Mouse (Mus musculus): Measurements from ENCODE around the gene Itpkc. TPM values are rescaled to one million over a fixed set of nuclear protein-coding genes. Genes with fewer than 3 reads are reported as not detected.
"Not testable (repeated sequence)": the region's sequence is repeated elsewhere in the genome, so short reads cannot be mapped to it uniquely, and the experiment has no call there.

The Itpkc gene
- total and polyA plus RNA-seq, 3 experiments, result 4.0 to 8.1 (median 4.0) TPM

GRCm38 (mm10) chr7:27244088-27244487 lies 15.6 kb upstream of the Itpkc start:
- H3K4me3 ChIP-seq (replicated peaks in 1 of 3; ENCODE audit: low read depth in 2 of 3, low read length in 2 of 3, poor library complexity in 1 of 3); H3K4me2 ChIP-seq (ENCODE audit: insufficient read depth, low read depth, poor library complexity, severe bottlenecking); in situ Hi-C loops (cut with MboI; ENCODE audit: low pct_ligation_motif_present, low pct_unique_long_range_greater_than_20kb, low sequenced_read_pairs); H3K27ac ChIP-seq (ENCODE audit: insufficient read depth, low read depth); DNase-seq (ENCODE audit: extremely low read depth); H3K27me3 ChIP-seq (replicated peaks); H3K9me3 ChIP-seq (replicated peaks; ENCODE audit: low read length); H3K9ac ChIP-seq (ENCODE audit: insufficient read depth, low read depth); H3K79me2 ChIP-seq (replicated peaks; ENCODE audit: control insufficient read depth, extremely low read depth, insufficient read depth, poor library complexity, severe bottlenecking); H3K4me1 ChIP-seq (ENCODE audit: control insufficient read depth in 1 of 2, insufficient read depth in 2 of 2); dilution Hi-C loops (cut with MboI; ENCODE audit: extremely low pct_ligation_motif_present, extremely low pct_unique_long_range_greater_than_20kb, low sequenced_read_pairs): not testable (repeated sequence)
- peaks cover 63 to 73% of the 10 kb centered on the region in 2 experiments for H3K36me3 ChIP-seq (replicated peaks in 1 of 2; ENCODE audit: control insufficient read depth in 1 of 2, insufficient read depth in 1 of 2, low read length in 1 of 2)
- peak; percentile 8 to 28; a peak in 2 of 4 replicates for TF ChIP-seq CTCF (conservative IDR thresholded peaks at IDR 0.05 in 1 of 2, IDR thresholded peaks at IDR 0.05 in 1 of 2; ENCODE audit: low read depth in 2 of 2, low read length in 2 of 2)

- Histone ChIP-seq H3K36me3 (replicated peaks in 1 of 2; ENCODE audit: control insufficient read depth in 1 of 2, insufficient read depth in 1 of 2, low read length in 1 of 2) (peaks cover 66 to 79% of the 10 kb centered on the region in 2 experiments), H3K9me3 (replicated peaks; ENCODE audit: low read length) (no peaks in the 10 kb centered on the region), H3K27me3 (replicated peaks) (no peaks in the 10 kb centered on the region), H3K79me2 (replicated peaks; ENCODE audit: control insufficient read depth, extremely low read depth, insufficient read depth, poor library complexity, severe bottlenecking) (no peaks in the 10 kb centered on the region), H3K4me2 (ENCODE audit: insufficient read depth, low read depth, poor library complexity, severe bottlenecking) (no peak overlapping the region), H3K4me1 (ENCODE audit: control insufficient read depth in 1 of 2, insufficient read depth in 2 of 2) (peaks cover 0 to 7% of the 10 kb centered on the region in 2 experiments; a peak in 1 of 4 replicates), H3K9ac (ENCODE audit: insufficient read depth, low read depth) (no peak overlapping the region), H3K27ac (ENCODE audit: insufficient read depth, low read depth) (no peak overlapping the region), H3K4me3 (replicated peaks in 1 of 3; ENCODE audit: low read depth in 2 of 3, low read length in 2 of 3, poor library complexity in 1 of 3) (no peak overlapping the region)
- no peak for DNase-seq (ENCODE audit: extremely low read depth)
- dilution Hi-C loops (cut with MboI; ENCODE audit: extremely low pct_ligation_motif_present, extremely low pct_unique_long_range_greater_than_20kb, low sequenced_read_pairs) (no loop called here), in situ Hi-C loops (cut with MboI; ENCODE audit: low pct_ligation_motif_present, low pct_unique_long_range_greater_than_20kb, low sequenced_read_pairs) (no loop called here)
- no peak for TF ChIP-seq USF2 (conservative IDR thresholded peaks at IDR 0.05; ENCODE audit: low read depth, low read length)
Measured at GRCm38 (mm10) chr7:27243211-27243610, 14.8 kb upstream of the Itpkc start.

GRCm38 (mm10) chr7:27238568-27238967 lies 10.1 kb upstream of the Itpkc start:
- H3K4me1 ChIP-seq (ENCODE audit: control insufficient read depth in 1 of 2, insufficient read depth in 2 of 2), result peaks cover 7 to 16% of the 10 kb centered on the region in 2 experiments
- peaks cover 48 to 72% of the 10 kb centered on the region in 2 experiments for H3K36me3 ChIP-seq (replicated peaks in 1 of 2; ENCODE audit: control insufficient read depth in 1 of 2, insufficient read depth in 1 of 2, low read length in 1 of 2)
- DNase-seq (ENCODE audit: extremely low read depth), result no peak
- H3K9ac ChIP-seq (ENCODE audit: insufficient read depth, low read depth), result no peak overlapping the region
- no peaks in the 10 kb centered on the region for H3K27me3 ChIP-seq (replicated peaks)
- no peaks in the 10 kb centered on the region for H3K9me3 ChIP-seq (replicated peaks; ENCODE audit: low read length)
- in situ Hi-C loops (cut with MboI; ENCODE audit: low pct_ligation_motif_present, low pct_unique_long_range_greater_than_20kb, low sequenced_read_pairs) (no loop called here), dilution Hi-C loops (cut with MboI; ENCODE audit: extremely low pct_ligation_motif_present, extremely low pct_unique_long_range_greater_than_20kb, low sequenced_read_pairs) (no loop called here)
- H3K79me2 ChIP-seq (replicated peaks; ENCODE audit: control insufficient read depth, extremely low read depth, insufficient read depth, poor library complexity, severe bottlenecking), result no peaks in the 10 kb centered on the region
- no peak overlapping the region for H3K27ac ChIP-seq (ENCODE audit: insufficient read depth, low read depth)
- TF ChIP-seq JUND (conservative IDR thresholded peaks at IDR 0.05; ENCODE audit: low read depth, low read length), result no peak
- no peak for TF ChIP-seq RAD21 (IDR thresholded peaks at IDR 0.05; ENCODE audit: low read depth, low read length)
- TF ChIP-seq NRF1 (IDR thresholded peaks at IDR 0.05; ENCODE audit: low read depth, low read length), result no peak
- TF ChIP-seq TBP (conservative IDR thresholded peaks at IDR 0.05; ENCODE audit: low read depth, low read length), result no peak
- no peak for TF ChIP-seq GABPA (IDR thresholded peaks at IDR 0.05; ENCODE audit: insufficient replicate concordance, low read depth, low read length)
- no peak for TF ChIP-seq MAFK (IDR thresholded peaks at IDR 0.05; ENCODE audit: insufficient replicate concordance, low read length)
- no peak for TF ChIP-seq MAX (IDR thresholded peaks at IDR 0.05; ENCODE audit: low read length)
- no peak for TF ChIP-seq MAZ (IDR thresholded peaks at IDR 0.05; ENCODE audit: low read depth, low read length)
- no peak for TF ChIP-seq ZC3H11A (IDR thresholded peaks at IDR 0.05; ENCODE audit: low read depth, low read length)
- no peak overlapping the region for H3K4me3 ChIP-seq (replicated peaks in 1 of 3; ENCODE audit: low read depth in 2 of 3, low read length in 2 of 3, poor library complexity in 1 of 3)
- no peak overlapping the region for H3K4me2 ChIP-seq (ENCODE audit: insufficient read depth, low read depth, poor library complexity, severe bottlenecking)
